Mouse (Mus musculus) small intestine, adult 2 months (tissue): Measurements from ENCODE around the gene Cdhr2. TPM values are rescaled to one million over a fixed set of nuclear protein-coding genes. Genes with fewer than 3 reads are reported as not detected.

Source experiments
- H3K27ac ChIP-seq: fragments of 200-500 bp; 2 replicates; pipeline ENCODE4 v1.5.1; 2012; ENCODE audit warnings: low read depth, low read length, control low read depth, inconsistent platforms; ENCODE audit not compliant: insufficient read depth
- H3K27me3 ChIP-seq: fragments of 200-500 bp; 2 replicates; pipeline ENCODE4 v1.6.1; 2012; ENCODE audit warnings: mild to moderate bottlenecking, moderate library complexity, low read length, inconsistent platforms; ENCODE audit not compliant: control insufficient read depth, insufficient read depth
- H3K36me3 ChIP-seq: fragments of 200-500 bp; 2 replicates; pipeline ENCODE4 v1.6.1; 2012; ENCODE audit warnings: mild to moderate bottlenecking, low read length, control low read depth, inconsistent platforms; ENCODE audit not compliant: control insufficient read depth, insufficient read depth
- H3K4me1 ChIP-seq: fragments of 200-500 bp; 2 replicates; pipeline ENCODE4 v1.6.1; 2012; ENCODE audit warnings: low read length, inconsistent platforms, mixed read lengths; ENCODE audit not compliant: control insufficient read depth, insufficient read depth, insufficient read length
- H3K4me3 ChIP-seq: fragments of 200-500 bp; 2 replicates; pipeline ENCODE4 v1.5.1; 2012; ENCODE audit warnings: low read depth, mild to moderate bottlenecking, control low read depth, inconsistent platforms, low read length, moderate library complexity
- CTCF ChIP-seq: fragments of 200-500 bp; IDR thresholded peaks from 2 replicates; pipeline ENCODE4 v1.5.1; 2012; ENCODE audit warnings: low read depth, mild to moderate bottlenecking, control low read depth, inconsistent platforms, low read length, moderate library complexity, mixed read lengths; ENCODE audit not compliant: insufficient replicate concordance, insufficient read length; ENCODE audit errors: extremely low read depth
- POLR2A ChIP-seq: fragments of 200-500 bp; IDR thresholded peaks from 2 replicates; pipeline ENCODE4 v1.6.1; 2012; ENCODE audit warnings: low read depth, mild to moderate bottlenecking, control low read depth, inconsistent platforms, low read length, moderate library complexity
- WGBS: fragments of 180-500 bp; shearing (Covaris S2); methylation state at CpG from one replicate; pipeline ENCODE4 v1.1.7; 2018; 5-methylcytosine and 5-hydroxymethylcytosine counted together
- polyA plus RNA-seq: library from polyadenylated mRNA; depleted of rRNA; stranded (reverse); fragments of >200 nt; gene quantifications from 2 replicates; pipeline ENCODE4 v1.2.3, GENCODE M21; 2012; rRNA removed

Cdhr2 gene
- polyA plus RNA-seq, result 473 and 1,001 TPM in 2 replicates

DNA sequence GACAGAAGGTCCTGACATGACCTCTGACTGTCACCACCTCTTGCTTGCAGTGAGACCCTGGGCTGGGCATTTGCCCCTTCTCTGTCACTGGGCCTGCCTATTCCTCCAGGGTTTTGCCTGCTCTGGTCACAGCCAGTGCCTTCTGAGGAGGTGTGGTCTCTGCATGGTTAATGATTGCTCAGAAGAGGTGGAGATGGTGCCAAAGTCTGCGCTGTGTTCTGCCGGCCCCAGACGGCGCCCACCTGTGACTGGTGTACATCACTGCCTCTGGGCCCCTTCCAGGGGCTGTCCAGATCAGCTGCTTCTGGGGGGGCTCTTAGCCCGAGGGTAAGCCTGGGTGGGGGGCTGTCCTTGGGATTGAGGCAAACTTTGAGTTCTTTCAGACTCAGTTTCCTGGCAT lies at the start of gene Cdhr2:
TSS of gene Cdhr2 (plus strand) at position 219 of the 400 bp plus-strand sequence.
- no peaks in the 10 kb centered on the region for H3K27me3 ChIP-seq
- H3K36me3 ChIP-seq, result 0 out of 2 replicates have a peak, but pooled peaks cover 2% of the 10 kb centered on the region
- 34% methylated on average over 5 of the region's 5 CpGs for WGBS
- H3K27ac ChIP-seq, result peak within 1 kb of the TSS; percentile 93
- peak within 1 kb of the TSS; percentile 80 for H3K4me3 ChIP-seq
- TF ChIP-seq CTCF (no peak), POLR2A (peak; percentile 82; the same call in 1 of the 2 replicates)
- H3K4me1 ChIP-seq, result peaks cover 18% of the 10 kb centered on the region

GRCm38 (mm10) chr13:54660877-54661276 lies 40.4 kb upstream of the Cdhr2 start:
- no peaks in the 10 kb centered on the region for H3K4me1 ChIP-seq
- TF ChIP-seq POLR2A (no peak), CTCF (no peak)
- peaks cover 42% of the 10 kb centered on the region for H3K36me3 ChIP-seq
- 30% methylated on average over 5 of the region's 5 CpGs for WGBS
- H3K27ac ChIP-seq, result no peak overlapping the region
- no peaks in the 10 kb centered on the region for H3K27me3 ChIP-seq
- H3K4me3 ChIP-seq, result no peak overlapping the region

DNA sequence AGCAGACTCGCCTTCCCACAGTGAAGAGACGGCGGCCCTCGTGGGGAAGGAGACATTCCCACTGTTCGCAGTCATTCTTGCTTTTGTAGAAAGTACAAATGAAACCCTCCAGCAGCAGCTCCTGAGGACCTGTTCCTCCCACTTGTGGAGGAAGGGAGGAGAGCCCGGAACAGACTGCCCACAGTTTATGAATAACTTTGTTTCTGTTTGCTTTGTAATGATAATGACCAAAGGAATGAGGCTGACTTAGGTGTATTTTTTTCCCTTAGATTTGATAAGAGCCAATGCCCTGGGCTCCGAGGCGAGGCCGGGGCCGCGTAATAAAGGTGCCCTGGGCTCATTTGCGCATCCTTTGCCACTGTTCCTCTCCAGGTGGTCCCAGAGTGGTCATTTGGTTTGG lies 39.9 kb upstream of the Cdhr2 start:
- no peaks in the 10 kb centered on the region for H3K27me3 ChIP-seq
- TF ChIP-seq CTCF (no peak), POLR2A (no peak)
- H3K4me3 ChIP-seq, result no peak overlapping the region
- H3K27ac ChIP-seq, result no peak overlapping the region
- WGBS, result 25% methylated on average over 12 of the region's 12 CpGs
- peaks cover 38% of the 10 kb centered on the region for H3K36me3 ChIP-seq
- no peaks in the 10 kb centered on the region for H3K4me1 ChIP-seq

DNA sequence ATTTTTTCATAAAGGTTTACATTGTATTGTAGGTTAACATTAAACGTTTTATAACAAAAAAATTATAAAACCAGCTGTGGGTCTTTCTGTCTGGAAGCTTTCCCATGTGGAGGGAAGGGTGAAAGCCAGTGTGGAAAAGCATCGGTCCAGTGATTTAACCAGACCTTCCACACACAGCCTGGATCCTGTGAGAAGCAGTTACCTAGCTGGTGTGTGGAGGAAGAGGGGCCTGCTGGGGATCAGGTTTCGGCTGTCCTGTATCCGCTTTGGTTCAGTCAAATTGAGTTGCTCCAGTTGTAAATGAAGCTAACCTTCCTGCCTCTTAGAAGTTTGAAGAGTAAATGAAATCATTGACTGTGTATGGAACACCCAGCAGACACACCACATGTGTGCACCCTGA lies 37.3 kb upstream of the Cdhr2 start:
- TF ChIP-seq CTCF (no peak), POLR2A (no peak)

DNA sequence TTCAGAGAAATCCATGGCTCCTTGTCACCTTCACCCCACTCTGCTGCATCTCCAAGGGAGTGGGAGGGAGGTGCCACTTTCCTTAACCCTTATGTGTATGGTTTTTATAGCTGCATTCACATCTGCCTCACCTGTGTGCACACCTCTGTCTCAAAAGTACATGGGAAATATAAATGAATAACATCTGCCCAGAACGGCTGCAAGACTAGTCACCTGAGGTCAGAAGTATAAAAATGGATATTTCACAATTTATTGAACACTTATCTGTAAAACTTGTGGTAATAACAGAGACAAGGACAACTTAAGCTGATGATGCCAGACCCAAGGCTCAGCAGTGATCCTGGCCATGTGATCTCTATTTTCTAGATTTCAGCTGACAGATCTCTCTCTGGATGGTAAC lies 36.8 kb upstream of the Cdhr2 start:
- Histone ChIP-seq H3K4me3 (no peak overlapping the region), H3K36me3 (peaks cover 27% of the 10 kb centered on the region), H3K27me3 (no peaks in the 10 kb centered on the region), H3K27ac (no peak overlapping the region), H3K4me1 (no peaks in the 10 kb centered on the region)
- TF ChIP-seq CTCF (no peak), POLR2A (no peak)
- WGBS, result 56% methylated on average over 1 of the region's 1 CpGs

More for the DNA sequence above, 37.3 kb upstream of the Cdhr2 start:
- 81% methylated on average over 4 of the region's 4 CpGs for WGBS
- Histone ChIP-seq H3K4me1 (no peaks in the 10 kb centered on the region), H3K27ac (no peak overlapping the region), H3K4me3 (no peak overlapping the region), H3K27me3 (no peaks in the 10 kb centered on the region), H3K36me3 (peaks cover 29% of the 10 kb centered on the region)

DNA sequence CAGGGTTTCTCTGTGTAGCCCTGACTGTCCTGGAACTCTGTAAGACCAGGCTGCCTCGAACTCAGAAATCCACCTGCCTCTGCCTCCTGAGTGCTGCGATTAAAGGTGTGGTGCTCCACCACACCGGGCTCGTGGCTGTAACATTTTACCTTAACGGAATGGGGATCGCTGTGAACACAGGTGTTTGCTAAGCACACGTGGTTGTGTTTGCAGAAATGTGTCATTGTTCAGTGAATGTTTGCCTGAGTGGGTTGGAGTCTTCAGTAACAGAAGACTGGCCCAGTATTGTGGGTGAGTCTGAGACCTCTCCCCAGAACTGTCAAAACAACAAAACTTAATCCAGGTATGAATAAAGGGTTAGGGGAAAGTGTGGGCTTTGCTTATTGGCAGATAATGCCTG lies 36.2 kb upstream of the Cdhr2 start:
- peaks cover 26% of the 10 kb centered on the region for H3K36me3 ChIP-seq
- no peak overlapping the region for H3K27ac ChIP-seq
- WGBS, result 64% methylated on average over 7 of the region's 7 CpGs
- no peaks in the 10 kb centered on the region for H3K4me1 ChIP-seq
- no peaks in the 10 kb centered on the region for H3K27me3 ChIP-seq
- no peak overlapping the region for H3K4me3 ChIP-seq
- TF ChIP-seq POLR2A (no peak), CTCF (no peak)

GRCm38 (mm10) chr13:54670491-54670890 lies 30.8 kb upstream of the Cdhr2 start:
- Histone ChIP-seq H3K4me3 (no peak overlapping the region), H3K27ac (no peak overlapping the region), H3K36me3 (peaks cover 5% of the 10 kb centered on the region; the same call in 1 of the 2 replicates), H3K4me1 (no peaks in the 10 kb centered on the region), H3K27me3 (no peaks in the 10 kb centered on the region)
- TF ChIP-seq POLR2A (no peak), CTCF (no peak)
- WGBS, result 61% methylated on average over 2 of the region's 2 CpGs

DNA sequence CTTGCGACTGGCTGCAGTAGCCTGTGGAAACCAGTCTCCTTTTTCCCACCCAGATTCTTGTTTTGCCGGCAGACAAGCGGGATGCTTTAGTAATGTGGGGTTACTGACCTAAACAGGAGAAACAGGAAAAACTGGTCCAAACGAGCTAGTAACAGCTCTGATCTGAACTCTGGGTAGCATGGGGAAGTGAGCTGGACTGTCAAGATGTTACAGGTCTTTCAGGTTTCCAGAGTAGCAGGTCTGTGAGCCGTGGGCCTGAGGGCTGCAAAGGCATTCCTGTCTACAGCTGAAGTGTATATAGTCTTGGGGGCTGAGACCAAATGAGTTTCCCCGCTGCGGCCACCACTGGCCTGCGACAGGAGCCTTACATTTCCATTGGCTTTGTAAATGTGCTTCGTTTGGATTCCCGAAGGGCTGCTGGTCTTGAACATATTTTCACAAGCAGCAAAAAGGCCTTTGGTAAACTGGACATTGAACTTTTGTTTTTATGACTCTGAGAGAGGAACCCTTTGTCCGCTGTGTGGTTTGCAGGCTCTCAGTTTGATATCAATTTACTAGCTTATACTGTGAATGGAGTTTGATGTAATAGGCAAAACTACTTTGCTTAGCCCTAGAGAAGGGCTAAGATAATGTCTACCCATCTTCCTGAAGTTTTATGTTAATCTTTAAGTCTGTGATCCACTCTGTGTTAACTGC lies 25.2 kb upstream of the Cdhr2 start:
- Histone ChIP-seq H3K4me1 (peaks cover 10% of the 10 kb centered on the region; the same call in 1 of the 2 replicates), H3K36me3 (peaks cover 12% of the 10 kb centered on the region), H3K4me3 (no peak overlapping the region), H3K27me3 (no peaks in the 10 kb centered on the region), H3K27ac (peak overlapping the region; percentile 62; the same call in 1 of the 2 replicates)
- 25% methylated on average over 11 of the region's 11 CpGs for WGBS
- TF ChIP-seq POLR2A (no peak), CTCF (no peak)
